Mouse (Mus musculus) stomach, embryonic 16.5 days (tissue): Measurements from ENCODE around the gene Gm3776. TPM values are rescaled to one million over a fixed set of nuclear protein-coding genes. Genes with fewer than 3 reads are reported as not detected.
A peak's percentile ranks its signal among the peaks of the same experiment; 100 is the strongest.
"Not testable (repeated sequence)": the region's sequence is repeated elsewhere in the genome, so short reads cannot be mapped to it uniquely, and the experiment has no call there.

Source experiments
- ATAC-seq: fragments of 200-750 bp; cut with Nextera tagmentation; 2 replicates; pipeline ENCODE4 v1.8.0; 2017; ENCODE audit warnings: moderate number of reproducible peaks, moderate TSS enrichment; ENCODE audit not compliant: insufficient read depth, low FRiP score
- H3K27ac ChIP-seq: fragments of 300-500 bp; sonication (generic); 2 replicates; pipeline ENCODE4 v1.5.1; 2014; ENCODE audit warnings: low read length
- H3K27me3 ChIP-seq: fragments of 300-500 bp; sonication (generic); 2 replicates; pipeline ENCODE4 v1.6.1; 2014; ENCODE audit warnings: low read length, control low read depth, mixed read lengths; ENCODE audit not compliant: control insufficient read depth, insufficient read depth
- H3K36me3 ChIP-seq: fragments of 300-500 bp; sonication (generic); 2 replicates; pipeline ENCODE4 v1.6.1; 2014; ENCODE audit warnings: low read length; ENCODE audit not compliant: control insufficient read depth, insufficient read depth
- H3K4me1 ChIP-seq: fragments of 300-500 bp; sonication (generic); 2 replicates; pipeline ENCODE4 v1.6.1; 2014; ENCODE audit warnings: low read length, control low read depth, mixed read lengths; ENCODE audit not compliant: control insufficient read depth, insufficient read depth
- H3K4me2 ChIP-seq: fragments of 300-500 bp; sonication (generic); 2 replicates; pipeline ENCODE4 v1.6.1; 2014; ENCODE audit warnings: low read depth, low read length, mixed read lengths
- H3K4me3 ChIP-seq: fragments of 300-500 bp; sonication (generic); replicated peaks from 2 replicates; pipeline ENCODE4 v1.5.1; 2014; ENCODE audit warnings: mild to moderate bottlenecking, low read length
- H3K9ac ChIP-seq: fragments of 300-500 bp; sonication (generic); 2 replicates; pipeline ENCODE4 v1.6.1; 2014; ENCODE audit warnings: low read length
- H3K9me3 ChIP-seq: fragments of 300-500 bp; sonication (generic); replicated peaks from 2 replicates; pipeline ENCODE4 v1.6.1; 2016; ENCODE audit warnings: low read length, control low read depth; ENCODE audit not compliant: control insufficient read depth
- WGBS: fragments of 180-500 bp; shearing (Covaris S2); extraction: QIAGEN DNeasy Blood & Tissue Kit; methylation state at CpG from one replicate; pipeline ENCODE4 v1.1.7; 2014; 5-methylcytosine and 5-hydroxymethylcytosine counted together
- polyA plus RNA-seq: library from polyadenylated mRNA; unstranded; fragments of >200 nt; fragmentation: Nextera tagmentation; extraction: Ambion mirVana; gene quantifications from 2 replicates; pipeline ENCODE4 v1.2.1, GENCODE M21; 2015

Gene Gm3776
- 87.2 and 133 TPM in 2 replicates for polyA plus RNA-seq

- not testable (repeated sequence) for H3K27ac ChIP-seq
- ATAC-seq: peak; percentile 37
- WGBS: 75% methylated on average over 1 of the region's 3 CpGs
Observed at GRCm38 (mm10) chr9:78256914-78257313, at the start of gene Gm3776. TSS of gene Gm3776 (plus strand) at chr9:78257129.

GRCm38 (mm10) chr9:78208956-78209355 is 48.0 kb upstream of the Gm3776 start:
- H3K9me3 ChIP-seq: no peaks in the 10 kb centered on the region
- 66% methylated on average over 4 of the region's 4 CpGs for WGBS
- H3K36me3 ChIP-seq: no peaks in the 10 kb centered on the region
- no peak for ATAC-seq
- H3K4me2 ChIP-seq: no peak overlapping the region
- peaks cover 6% of the 10 kb centered on the region for H3K4me1 ChIP-seq
- no peak overlapping the region for H3K4me3 ChIP-seq
- no peak overlapping the region for H3K9ac ChIP-seq
- no peak overlapping the region for H3K27ac ChIP-seq
- H3K27me3 ChIP-seq: no peaks in the 10 kb centered on the region

More at GRCm38 (mm10) chr9:78256914-78257313, at the start of gene Gm3776:
- not testable (repeated sequence) for H3K36me3 ChIP-seq, H3K9ac ChIP-seq, H3K4me1 ChIP-seq, H3K4me2 ChIP-seq, H3K27me3 ChIP-seq, H3K9me3 ChIP-seq, H3K4me3 ChIP-seq

- no peak overlapping the region for H3K4me3 ChIP-seq
- no peak overlapping the region for H3K9ac ChIP-seq
- H3K27me3 ChIP-seq: no peaks in the 10 kb centered on the region
- no peak for ATAC-seq
- no peaks in the 10 kb centered on the region for H3K36me3 ChIP-seq
- no peaks in the 10 kb centered on the region for H3K9me3 ChIP-seq
- no peak overlapping the region for H3K27ac ChIP-seq
- 83% methylated on average over 3 of the region's 3 CpGs for WGBS
- peaks cover 6% of the 10 kb centered on the region for H3K4me1 ChIP-seq
- no peak overlapping the region for H3K4me2 ChIP-seq
Observed at GRCm38 (mm10) chr9:78210079-78210478, 46.9 kb upstream of the Gm3776 start.

- Histone ChIP-seq H3K4me2 (no peak overlapping the region), H3K27ac (peak overlapping the region; percentile 90; the same call in 1 of the 2 replicates), H3K9ac (no peak overlapping the region), H3K9me3 (no peaks in the 10 kb centered on the region; the same call in 1 of the 2 replicates), H3K36me3 (no peaks in the 10 kb centered on the region), H3K4me3 (no peak overlapping the region), H3K27me3 (no peaks in the 10 kb centered on the region), H3K4me1 (peaks cover 6% of the 10 kb centered on the region)
- 94% methylated on average over 2 of the region's 2 CpGs for WGBS
- ATAC-seq: no peak
Observed at GRCm38 (mm10) chr9:78210821-78211220, 46.1 kb upstream of the Gm3776 start.

- Histone ChIP-seq H3K27ac (peak overlapping the region; percentile 90), H3K9ac (no peak overlapping the region), H3K4me3 (no peak overlapping the region), H3K36me3 (no peaks in the 10 kb centered on the region), H3K4me2 (no peak overlapping the region), H3K27me3 (no peaks in the 10 kb centered on the region), H3K4me1 (peaks cover 6% of the 10 kb centered on the region), H3K9me3 (no peaks in the 10 kb centered on the region; the same call in 1 of the 2 replicates)
- ATAC-seq: no peak
- WGBS: 85% methylated on average over 3 of the region's 3 CpGs
Observed at GRCm38 (mm10) chr9:78211521-78211920, 45.4 kb upstream of the Gm3776 start.

GRCm38 (mm10) chr9:78212341-78213049 is 44.4 kb upstream of the Gm3776 start:
- Histone ChIP-seq H3K27me3 (no peaks in the 10 kb centered on the region), H3K4me1 (peaks cover 6% of the 10 kb centered on the region), H3K36me3 (no peaks in the 10 kb centered on the region), H3K9ac (no peak overlapping the region), H3K4me2 (no peak overlapping the region), H3K27ac (peak overlapping the region; percentile 90), H3K4me3 (no peak overlapping the region), H3K9me3 (no peaks in the 10 kb centered on the region; the same call in 1 of the 2 replicates)
- ATAC-seq: peak; percentile 92
- 49% methylated on average over 7 of the region's 7 CpGs for WGBS

GRCm38 (mm10) chr9:78217074-78217473 is 39.9 kb upstream of the Gm3776 start:
- Histone ChIP-seq H3K4me1 (peaks cover 6% of the 10 kb centered on the region), H3K4me3 (no peak overlapping the region), H3K9me3 (no peaks in the 10 kb centered on the region; the same call in 1 of the 2 replicates), H3K36me3 (no peaks in the 10 kb centered on the region), H3K4me2 (no peak overlapping the region), H3K27ac (peak overlapping the region; percentile 68), H3K9ac (no peak overlapping the region), H3K27me3 (no peaks in the 10 kb centered on the region)
- peak; percentile 78 for ATAC-seq
- WGBS: 47% methylated on average over 4 of the region's 4 CpGs

- no peaks in the 10 kb centered on the region for H3K4me1 ChIP-seq
- H3K9ac ChIP-seq: no peak overlapping the region
- no peaks in the 10 kb centered on the region for H3K36me3 ChIP-seq
- ATAC-seq: no peak
- H3K27me3 ChIP-seq: no peaks in the 10 kb centered on the region
- no peaks in the 10 kb centered on the region for H3K9me3 ChIP-seq
- no peak overlapping the region for H3K4me2 ChIP-seq
- H3K4me3 ChIP-seq: no peak overlapping the region
- WGBS: 54% methylated on average over 8 of the region's 8 CpGs
- no peak overlapping the region for H3K27ac ChIP-seq
Observed at GRCm38 (mm10) chr9:78222616-78223015, 34.3 kb upstream of the Gm3776 start.

- 64% methylated on average over 10 of the region's 10 CpGs for WGBS
- Histone ChIP-seq H3K27ac (no peak overlapping the region), H3K27me3 (no peaks in the 10 kb centered on the region), H3K4me1 (no peaks in the 10 kb centered on the region), H3K4me2 (no peak overlapping the region), H3K9me3 (no peaks in the 10 kb centered on the region), H3K36me3 (no peaks in the 10 kb centered on the region), H3K4me3 (no peak overlapping the region), H3K9ac (no peak overlapping the region)
- no peak for ATAC-seq
Observed at GRCm38 (mm10) chr9:78223221-78223902, 33.6 kb upstream of the Gm3776 start.
